Mouse (Mus musculus) liver, postnatal 0 days (tissue): ENCODE results near the gene Ift22. TPM values are rescaled to one million over a fixed set of nuclear protein-coding genes. Genes with fewer than 3 reads are reported as not detected.

Experiments used
- ATAC-seq: fragments of 200-750 bp; cut with Nextera tagmentation; 2 replicates; pipeline ENCODE4 v1.8.0; 2017; ENCODE audit warnings: mild to moderate bottlenecking, moderate library complexity
- DNase-seq: peaks from one replicate; pipeline ENCODE4 v3.0.0-alpha.2; 2016
- H3K27ac ChIP-seq: fragments of 300-500 bp; sonication (generic); 2 replicates; pipeline ENCODE4 v1.5.1; 2014; ENCODE audit warnings: antibody characterized with exemption, moderate library complexity, mild to moderate bottlenecking, low read depth
- H3K27me3 ChIP-seq: fragments of 300-500 bp; sonication (generic); 2 replicates; pipeline ENCODE4 v1.6.1; 2014; ENCODE audit warnings: low read length, control low read depth, mixed read lengths; ENCODE audit not compliant: insufficient read depth
- H3K36me3 ChIP-seq: fragments of 300-500 bp; sonication (generic); replicated peaks from 2 replicates; pipeline ENCODE4 v1.6.1; 2014; ENCODE audit warnings: mild to moderate bottlenecking, control low read depth, low read length, moderate library complexity, mixed read lengths; ENCODE audit not compliant: insufficient read depth
- H3K4me1 ChIP-seq: fragments of 300-500 bp; sonication (generic); 2 replicates; pipeline ENCODE4 v1.6.1; 2014; ENCODE audit warnings: antibody characterized with exemption, mild to moderate bottlenecking, control low read depth; ENCODE audit not compliant: insufficient read depth
- H3K4me2 ChIP-seq: fragments of 300-500 bp; sonication (generic); 2 replicates; pipeline ENCODE4 v1.6.1; 2014; ENCODE audit warnings: low read depth, mild to moderate bottlenecking, low read length, moderate library complexity, mixed read lengths
- H3K4me3 ChIP-seq: fragments of 300-500 bp; sonication (generic); 2 replicates; pipeline ENCODE4 v1.5.1; 2014; ENCODE audit warnings: low read depth, low read length
- H3K9ac ChIP-seq: fragments of 300-500 bp; sonication (generic); replicated peaks from 2 replicates; pipeline ENCODE4 v1.6.1; 2014; ENCODE audit warnings: mild to moderate bottlenecking, moderate library complexity
- H3K9me3 ChIP-seq: fragments of 300-500 bp; sonication (generic); 2 replicates; pipeline ENCODE4 v1.6.1; 2016; ENCODE audit warnings: mild to moderate bottlenecking, control low read depth, low read length, mixed read lengths
- CTCF ChIP-seq: sonication (generic); IDR thresholded peaks from 2 replicates; pipeline ENCODE4 v1.5.1; 2016; ENCODE audit warnings: antibody characterized with exemption, low read depth
- EP300 ChIP-seq: IDR thresholded peaks from 2 replicates; pipeline ENCODE4 v1.6.1; 2016; ENCODE audit warnings: antibody characterized with exemption, low read depth, mild to moderate bottlenecking
- WGBS: fragments of 180-500 bp; shearing (Covaris S2); extraction: QIAGEN DNeasy Blood & Tissue Kit; methylation state at CpG from one replicate; pipeline ENCODE4 v1.1.7; 2014; ENCODE audit not compliant: insufficient replicate concordance; 5-methylcytosine and 5-hydroxymethylcytosine counted together
- polyA plus RNA-seq: library from polyadenylated mRNA; unstranded; fragments of >200 nt; fragmentation: Nextera tagmentation; extraction: Ambion mirVana; gene quantifications from 2 replicates; pipeline ENCODE4 v1.2.1, GENCODE M21; 2015

Gene Ift22
- polyA plus RNA-seq, 1 experiment from 2014 or later, result 9.8 TPM

DNA sequence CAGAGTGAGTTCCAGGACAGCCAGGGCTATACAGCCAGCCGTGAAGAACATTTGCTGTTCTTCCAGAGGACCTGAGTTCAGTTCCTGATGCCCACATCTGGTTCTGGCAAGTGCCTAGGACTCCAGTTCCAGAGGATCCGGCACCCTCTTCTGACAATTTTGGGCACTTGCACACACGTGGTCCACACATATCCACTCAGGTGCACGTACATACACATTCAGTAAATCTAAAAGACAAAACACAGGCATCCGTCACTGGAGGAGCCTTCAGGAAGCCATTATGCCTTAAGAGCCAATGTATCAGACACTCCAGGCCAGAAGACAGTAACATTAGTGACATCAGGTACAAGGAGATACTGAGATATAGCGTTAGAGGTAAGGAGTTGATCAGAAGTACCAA lies 42.6 kb downstream of the Ift22 start:
- Histone ChIP-seq H3K9ac (no peak overlapping the region), H3K4me3 (no peak overlapping the region), H3K4me2 (no peak overlapping the region), H3K27me3 (no peaks in the 10 kb centered on the region), H3K27ac (no peak overlapping the region), H3K4me1 (peaks cover 11% of the 10 kb centered on the region), H3K9me3 (no peaks in the 10 kb centered on the region), H3K36me3 (no peaks in the 10 kb centered on the region)
- no peak for ATAC-seq
- WGBS, result 82% methylated on average over 6 of the region's 6 CpGs
- TF ChIP-seq CTCF (no peak), EP300 (no peak)
- no peak for DNase-seq

- Histone ChIP-seq H3K4me2 (no peak overlapping the region), H3K27me3 (no peaks in the 10 kb centered on the region), H3K36me3 (no peaks in the 10 kb centered on the region), H3K27ac (no peak overlapping the region), H3K4me3 (no peak overlapping the region), H3K4me1 (peaks cover 11% of the 10 kb centered on the region), H3K9ac (no peak overlapping the region), H3K9me3 (no peaks in the 10 kb centered on the region)
- DNase-seq, result no peak
- TF ChIP-seq EP300 (no peak), CTCF (no peak)
- WGBS, result 62% methylated on average over 4 of the region's 4 CpGs
- no peak for ATAC-seq
These were observed 44.2 kb downstream of the Ift22 start for GRCm38 (mm10) chr5:136952153-136952552.

- no peaks in the 10 kb centered on the region for H3K27me3 ChIP-seq
- under 1% methylated on average over 23 of the region's 23 CpGs for WGBS
- H3K27ac ChIP-seq, result peak within 1 kb of the TSS; percentile 79
- DNase-seq (peak; percentile 96), ATAC-seq (peak; percentile 99)
- H3K9ac ChIP-seq, result peak within 1 kb of the TSS; percentile 67
- TF ChIP-seq EP300, result no peak
- TF ChIP-seq CTCF, result no peak
- H3K9me3 ChIP-seq, result no peaks in the 10 kb centered on the region
- peak within 1 kb of the TSS; percentile 80 for H3K4me2 ChIP-seq
- H3K4me1 ChIP-seq, result peaks cover 11% of the 10 kb centered on the region
- H3K4me3 ChIP-seq, result peak within 1 kb of the TSS; percentile 71
- H3K36me3 ChIP-seq, result no peaks in the 10 kb centered on the region
These were observed 45.1 kb downstream of the Ift22 start, which contains the start of gene Fis1 for GRCm38 (mm10) chr5:136953015-136953414. Gene Fis1, plus strand, starts transcription at chr5:136953275.

DNA sequence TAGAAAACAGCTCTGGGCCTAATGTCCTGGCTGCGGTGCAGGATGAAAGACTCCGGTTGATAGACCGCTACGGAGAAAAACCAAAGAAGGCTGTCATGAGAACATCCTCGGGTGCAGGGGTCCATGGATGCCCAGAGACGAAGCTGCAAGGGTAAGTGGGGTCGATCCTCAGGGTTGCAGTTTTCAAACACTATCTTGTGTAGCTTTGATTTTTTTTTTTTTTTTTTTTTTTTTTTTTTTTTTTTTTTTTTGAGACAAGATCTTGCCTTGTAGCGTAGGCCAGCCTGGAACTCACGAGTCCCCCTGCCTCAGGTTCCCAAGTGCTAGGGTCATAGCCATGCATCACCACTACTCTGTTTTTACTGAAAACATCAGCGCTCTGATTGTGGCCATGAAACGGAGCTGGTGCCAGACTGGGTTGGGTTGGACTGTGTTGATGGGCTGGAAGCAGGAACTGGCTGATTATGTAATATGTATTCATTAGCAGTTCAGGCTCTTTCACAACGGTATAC lies 45.5 kb downstream of the Ift22 start:
- ATAC-seq (peak; percentile 59), DNase-seq (peak; percentile 44)
- Histone ChIP-seq H3K27ac (peak overlapping the region; percentile 79), H3K4me2 (peak overlapping the region; percentile 80), H3K27me3 (no peaks in the 10 kb centered on the region), H3K9me3 (no peaks in the 10 kb centered on the region), H3K9ac (peak overlapping the region; percentile 67), H3K36me3 (no peaks in the 10 kb centered on the region), H3K4me3 (peak overlapping the region; percentile 71), H3K4me1 (peaks cover 11% of the 10 kb centered on the region)
- 2% methylated on average over 12 of the region's 12 CpGs for WGBS
- no peak for TF ChIP-seq CTCF
- no peak for TF ChIP-seq EP300

DNA sequence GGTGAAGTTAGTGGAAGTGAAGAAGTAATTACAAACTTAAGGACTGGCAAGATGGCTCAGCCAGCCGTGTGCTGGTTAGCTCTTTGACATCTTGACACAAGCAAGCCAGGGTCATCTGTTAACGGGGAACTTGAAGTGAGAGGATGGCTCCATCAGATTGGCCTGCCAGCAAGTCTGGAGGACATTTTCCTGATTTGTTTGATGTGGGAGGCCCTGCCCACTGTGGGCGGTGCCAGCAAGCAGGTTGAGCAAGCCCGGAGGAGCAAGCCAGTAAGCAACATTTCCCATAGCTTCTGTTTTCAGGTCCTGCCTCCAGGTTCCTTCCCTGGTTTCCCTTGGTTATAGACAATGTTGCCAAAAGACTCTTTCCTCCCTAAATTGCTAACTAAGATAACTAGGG lies 47.7 kb downstream of the Ift22 start:
- no peak for DNase-seq
- H3K4me3 ChIP-seq, result no peak overlapping the region
- no peaks in the 10 kb centered on the region for H3K36me3 ChIP-seq
- no peaks in the 10 kb centered on the region for H3K27me3 ChIP-seq
- H3K9me3 ChIP-seq, result no peaks in the 10 kb centered on the region
- 69% methylated on average over 4 of the region's 4 CpGs for WGBS
- ATAC-seq, result no peak
- TF ChIP-seq EP300, result no peak
- TF ChIP-seq CTCF, result no peak
- no peak overlapping the region for H3K27ac ChIP-seq
- H3K4me2 ChIP-seq, result no peak overlapping the region
- H3K4me1 ChIP-seq, result peaks cover 11% of the 10 kb centered on the region
- H3K9ac ChIP-seq, result no peak overlapping the region

DNA sequence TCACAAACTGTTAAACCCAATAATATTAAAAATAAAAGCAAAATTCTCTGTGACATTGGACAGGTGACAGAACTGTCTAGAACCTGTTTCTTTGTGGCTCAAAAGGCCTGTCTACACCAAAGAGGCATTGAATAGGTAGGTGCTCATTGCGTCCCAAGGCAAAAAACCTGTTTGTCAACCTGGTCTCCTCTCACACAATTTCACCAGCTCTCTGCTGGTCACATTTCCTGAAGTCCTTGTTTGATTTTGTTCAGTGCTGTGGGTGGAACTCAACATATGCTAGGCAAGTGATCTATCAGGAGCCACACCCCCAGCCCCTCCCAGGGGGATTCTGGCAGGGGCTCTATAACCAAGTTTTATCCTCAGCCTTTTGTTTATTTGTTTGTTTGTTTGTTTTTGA lies 49.3 kb downstream of the Ift22 start:
- TF ChIP-seq CTCF (no peak), EP300 (no peak)
- no peaks in the 10 kb centered on the region for H3K36me3 ChIP-seq
- no peaks in the 10 kb centered on the region for H3K27me3 ChIP-seq
- H3K9ac ChIP-seq, result no peak overlapping the region
- no peak overlapping the region for H3K4me3 ChIP-seq
- no peak overlapping the region for H3K27ac ChIP-seq
- peaks cover 15% of the 10 kb centered on the region for H3K4me1 ChIP-seq
- ATAC-seq (no peak), DNase-seq (no peak)
- H3K4me2 ChIP-seq, result no peak overlapping the region
- H3K9me3 ChIP-seq, result no peaks in the 10 kb centered on the region
- WGBS, result 85% methylated on average over 1 of the region's 1 CpGs
